Mouse (Mus musculus) kidney, adult 2 months (tissue): ENCODE results near the gene Acot7. TPM values are rescaled to one million over a fixed set of nuclear protein-coding genes. Genes with fewer than 3 reads are reported as not detected.
"Not testable (repeated sequence)": the region's sequence is repeated elsewhere in the genome, so short reads cannot be mapped to it uniquely, and the experiment has no call there.

Source experiments
- DNase-seq: peaks from one replicate; pipeline ENCODE4 v3.0.0; 2021
- H3K27ac ChIP-seq: fragments of 200-500 bp; 2 replicates; pipeline ENCODE4 v1.5.1; 2012; ENCODE audit warnings: low read depth, low read length, control low read depth, inconsistent platforms; ENCODE audit not compliant: insufficient read depth
- H3K27me3 ChIP-seq: fragments of 200-500 bp; replicated peaks from 2 replicates; pipeline ENCODE4 v1.6.1; 2012; ENCODE audit warnings: mild to moderate bottlenecking, moderate library complexity, low read length, inconsistent platforms; ENCODE audit not compliant: control insufficient read depth, insufficient read depth
- H3K36me3 ChIP-seq: fragments of 200-500 bp; 2 replicates; pipeline ENCODE4 v1.6.1; 2012; ENCODE audit warnings: mild to moderate bottlenecking, moderate library complexity, low read length, inconsistent platforms; ENCODE audit not compliant: control insufficient read depth, insufficient read depth
- H3K4me1 ChIP-seq: fragments of 200-500 bp; 2 replicates; pipeline ENCODE4 v1.6.1; 2011; ENCODE audit warnings: low read length; ENCODE audit not compliant: control insufficient read depth, insufficient read depth
- H3K4me3 ChIP-seq: fragments of 200-500 bp; 2 replicates; pipeline ENCODE4 v1.5.1; 2011; ENCODE audit warnings: mild to moderate bottlenecking, low read depth, low read length, control low read depth; ENCODE audit not compliant: insufficient read depth
- CTCF ChIP-seq: fragments of 200-500 bp; conservative IDR thresholded peaks from 2 replicates; pipeline ENCODE4 v1.5.1; 2011; ENCODE audit warnings: low read depth, mild to moderate bottlenecking, control low read depth, low read length, moderate library complexity, mixed read lengths; ENCODE audit not compliant: insufficient read depth, insufficient read length
- POLR2A ChIP-seq: fragments of 200-500 bp; IDR thresholded peaks from one replicate; pipeline ENCODE4 v1.6.1; 2011; ENCODE audit warnings: low read depth, low read length, control low read depth
- WGBS: fragments of 180-500 bp; shearing (Covaris S2); methylation state at CpG from one replicate; pipeline ENCODE4 v1.1.7; 2018; 5-methylcytosine and 5-hydroxymethylcytosine counted together
- polyA plus RNA-seq: library from polyadenylated mRNA; depleted of rRNA; stranded (reverse); fragments of >200 nt; gene quantifications from 2 replicates; pipeline ENCODE4 v1.2.3, GENCODE M21; 2012

Acot7 gene
- polyA plus RNA-seq, 1 experiment, result 80.2 TPM

- H3K4me3 ChIP-seq, result no peak overlapping the region
- TF ChIP-seq CTCF, result no peak
- TF ChIP-seq POLR2A, result no peak
- no peak overlapping the region for H3K27ac ChIP-seq
- peak; percentile 50 for DNase-seq
- H3K27me3 ChIP-seq, result no peaks in the 10 kb centered on the region
- 79% methylated on average over 6 of the region's 6 CpGs for WGBS
- H3K4me1 ChIP-seq, result no peaks in the 10 kb centered on the region
- H3K36me3 ChIP-seq, result no peaks in the 10 kb centered on the region
Measured at GRCm38 (mm10) chr4:152222111-152222510, 44.2 kb downstream of the Acot7 start.

- 56% methylated on average over 1 of the region's 1 CpGs for WGBS
- no peak overlapping the region for H3K27ac ChIP-seq
- TF ChIP-seq CTCF, result no peak
- TF ChIP-seq POLR2A, result no peak
- no peaks in the 10 kb centered on the region for H3K27me3 ChIP-seq
- no peaks in the 10 kb centered on the region for H3K4me1 ChIP-seq
- no peaks in the 10 kb centered on the region for H3K36me3 ChIP-seq
- H3K4me3 ChIP-seq, result no peak overlapping the region
- no peak for DNase-seq
Measured at GRCm38 (mm10) chr4:152222513-152222912, 44.6 kb downstream of the Acot7 start.

GRCm38 (mm10) chr4:152224156-152224555 lies 46.2 kb downstream of the Acot7 start:
- TF ChIP-seq POLR2A (no peak), CTCF (no peak)
- DNase-seq, result no peak
- 81% methylated on average over 5 of the region's 5 CpGs for WGBS
- Histone ChIP-seq H3K4me1 (no peaks in the 10 kb centered on the region), H3K36me3 (no peaks in the 10 kb centered on the region), H3K27me3 (no peaks in the 10 kb centered on the region), H3K4me3 (no peak overlapping the region), H3K27ac (no peak overlapping the region)

DNA sequence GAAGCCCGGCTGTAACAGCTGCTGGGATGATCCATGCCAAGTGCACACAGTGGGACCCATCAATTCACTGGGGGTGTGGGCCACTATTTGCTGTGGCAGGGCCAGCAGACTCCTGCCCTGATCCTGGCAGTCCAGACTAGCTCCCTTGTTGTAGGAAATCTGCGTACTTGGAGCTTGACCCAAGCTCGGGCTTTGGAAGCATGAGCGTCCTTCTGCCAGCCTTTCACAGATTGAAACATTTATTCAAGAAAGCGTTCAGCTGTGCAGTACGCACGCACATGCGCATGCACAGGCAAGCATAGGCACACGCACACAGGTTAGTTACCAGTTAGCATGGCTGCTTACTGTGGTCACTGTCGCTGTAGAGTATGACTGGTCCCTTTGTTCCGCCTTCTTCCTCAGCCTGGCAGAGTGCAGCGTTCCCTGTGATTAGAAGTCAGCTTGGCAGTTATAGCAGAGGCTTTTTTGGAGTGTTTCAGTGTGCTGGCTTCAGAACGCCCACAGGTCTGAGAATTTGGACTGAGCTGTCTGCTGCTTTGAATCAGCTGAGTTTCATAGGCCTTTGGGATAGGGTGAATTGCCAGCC lies 49.1 kb downstream of the Acot7 start:
- no peaks in the 10 kb centered on the region for H3K4me1 ChIP-seq
- H3K27ac ChIP-seq, result no peak overlapping the region
- H3K4me3 ChIP-seq, result no peak overlapping the region
- DNase-seq, result no peak
- TF ChIP-seq POLR2A (no peak), CTCF (no peak)
- H3K36me3 ChIP-seq, result no peaks in the 10 kb centered on the region
- WGBS, result 82% methylated on average over 13 of the region's 13 CpGs
- H3K27me3 ChIP-seq, result no peaks in the 10 kb centered on the region

DNA sequence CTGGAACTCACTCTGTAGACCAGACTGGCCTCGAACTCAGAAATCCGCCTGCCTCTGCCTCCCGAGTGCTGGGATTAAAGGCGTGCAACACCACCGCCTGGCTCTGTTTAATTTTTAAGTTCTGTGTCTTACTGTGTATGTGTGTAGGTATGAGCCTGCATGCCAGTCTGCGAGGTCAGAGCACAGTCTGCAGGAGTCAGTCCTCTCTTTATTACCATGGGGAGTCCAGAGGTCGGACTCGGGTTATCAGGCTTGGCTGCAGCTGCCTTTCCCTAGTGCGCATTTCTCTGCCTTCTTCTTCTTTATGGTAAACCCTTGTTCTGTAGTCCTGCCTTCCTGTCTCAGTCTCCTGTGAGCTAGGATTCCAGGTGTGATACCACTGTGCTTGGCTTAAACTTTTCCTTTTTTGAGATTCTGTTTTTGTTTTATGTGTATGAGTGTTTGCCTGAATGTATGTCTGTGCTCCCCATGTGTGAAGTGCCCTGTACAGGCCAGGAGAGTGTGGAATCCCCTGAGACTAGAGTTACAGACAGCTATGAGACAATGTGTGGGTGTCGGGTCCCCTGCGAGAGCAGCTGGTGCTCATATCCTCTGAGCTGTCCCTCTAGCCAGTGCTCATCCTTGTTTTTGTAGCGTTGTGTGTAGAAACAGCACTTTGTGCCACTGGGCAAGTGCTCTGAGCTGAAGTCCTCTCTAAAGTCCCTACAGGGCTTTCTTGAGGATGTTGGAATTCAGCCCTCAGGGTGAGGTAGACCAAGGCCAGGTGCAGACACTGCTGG lies 50.0 kb downstream of the Acot7 start:
- H3K27ac ChIP-seq, result no peak overlapping the region
- TF ChIP-seq POLR2A (no peak), CTCF (no peak)
- H3K4me1 ChIP-seq, result no peaks in the 10 kb centered on the region
- H3K4me3 ChIP-seq, result no peak overlapping the region
- H3K36me3 ChIP-seq, result no peaks in the 10 kb centered on the region
- no peaks in the 10 kb centered on the region for H3K27me3 ChIP-seq
- DNase-seq, result no peak
- 72% methylated on average over 12 of the region's 12 CpGs for WGBS

DNA sequence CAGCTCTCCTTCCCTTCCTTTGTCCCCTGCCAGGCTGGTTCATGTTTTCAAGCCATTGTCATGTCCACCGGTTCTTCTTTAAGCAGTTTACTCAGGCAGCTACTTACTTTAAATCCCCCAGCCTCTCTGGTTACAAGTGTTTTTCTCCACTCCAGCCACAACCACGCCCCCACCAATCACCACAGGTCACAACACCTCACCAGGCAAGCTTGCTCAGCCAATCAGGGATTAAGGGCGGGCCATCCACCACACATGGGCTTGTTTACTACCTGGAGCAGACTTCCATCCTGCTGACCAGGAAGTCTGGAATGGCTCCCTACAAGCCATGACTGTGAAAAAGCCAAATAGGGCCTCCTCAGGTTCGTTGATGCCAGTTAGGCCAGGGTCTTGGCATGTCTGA lies 52.4 kb downstream of the Acot7 start:
- not testable (repeated sequence) for H3K27me3 ChIP-seq, DNase-seq

DNA sequence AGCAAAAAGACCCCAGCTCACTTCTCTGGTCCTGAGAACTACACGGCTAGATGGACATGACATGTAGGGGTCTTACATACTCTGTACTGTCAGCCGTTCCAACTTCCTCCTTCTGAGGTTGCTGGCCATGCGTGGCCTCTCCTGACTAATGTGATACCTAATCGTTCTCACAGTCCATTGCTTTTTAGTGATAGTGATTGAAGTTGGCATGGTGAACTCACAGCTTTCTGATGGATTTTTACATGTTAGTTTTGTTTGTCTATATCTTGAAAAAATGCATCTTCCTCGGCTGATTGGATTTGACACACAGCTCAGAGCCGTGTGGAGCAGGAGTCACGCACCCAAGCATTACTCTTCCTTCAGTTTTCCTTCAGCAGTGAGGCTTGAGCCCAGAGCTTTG lies 53.4 kb downstream of the Acot7 start:
- no peak for DNase-seq
- Histone ChIP-seq H3K27ac (no peak overlapping the region), H3K27me3 (no peaks in the 10 kb centered on the region), H3K4me3 (no peak overlapping the region), H3K4me1 (no peaks in the 10 kb centered on the region), H3K36me3 (no peaks in the 10 kb centered on the region)
- WGBS, result 73% methylated on average over 7 of the region's 7 CpGs
- TF ChIP-seq CTCF (no peak), POLR2A (no peak)

More for the DNA sequence above, 52.4 kb downstream of the Acot7 start:
- not testable (repeated sequence) for H3K36me3 ChIP-seq, H3K4me1 ChIP-seq, H3K4me3 ChIP-seq, H3K27ac ChIP-seq
- 76% methylated on average over 4 of the region's 4 CpGs for WGBS
